Mouse (Mus musculus) kidney, adult 2 months (tissue): ENCODE data around the gene Vipr2. TPM values are rescaled to one million over a fixed set of nuclear protein-coding genes. Genes with fewer than 3 reads are reported as not detected.
A peak's percentile ranks its signal among the peaks of the same experiment; 100 is the strongest.

Experiments
- DNase-seq: peaks from one replicate; pipeline ENCODE4 v3.0.0; 2021
- H3K27ac ChIP-seq: fragments of 200-500 bp; 2 replicates; pipeline ENCODE4 v1.5.1; 2012; ENCODE audit warnings: low read depth, low read length, control low read depth, inconsistent platforms; ENCODE audit not compliant: insufficient read depth
- H3K27me3 ChIP-seq: fragments of 200-500 bp; replicated peaks from 2 replicates; pipeline ENCODE4 v1.6.1; 2012; ENCODE audit warnings: mild to moderate bottlenecking, moderate library complexity, low read length, inconsistent platforms; ENCODE audit not compliant: control insufficient read depth, insufficient read depth
- H3K36me3 ChIP-seq: fragments of 200-500 bp; 2 replicates; pipeline ENCODE4 v1.6.1; 2012; ENCODE audit warnings: mild to moderate bottlenecking, moderate library complexity, low read length, inconsistent platforms; ENCODE audit not compliant: control insufficient read depth, insufficient read depth
- H3K4me1 ChIP-seq: fragments of 200-500 bp; 2 replicates; pipeline ENCODE4 v1.6.1; 2011; ENCODE audit warnings: low read length; ENCODE audit not compliant: control insufficient read depth, insufficient read depth
- H3K4me3 ChIP-seq: fragments of 200-500 bp; 2 replicates; pipeline ENCODE4 v1.5.1; 2011; ENCODE audit warnings: mild to moderate bottlenecking, low read depth, low read length, control low read depth; ENCODE audit not compliant: insufficient read depth
- CTCF ChIP-seq: fragments of 200-500 bp; conservative IDR thresholded peaks from 2 replicates; pipeline ENCODE4 v1.5.1; 2011; ENCODE audit warnings: low read depth, mild to moderate bottlenecking, control low read depth, low read length, moderate library complexity, mixed read lengths; ENCODE audit not compliant: insufficient read depth, insufficient read length
- POLR2A ChIP-seq: fragments of 200-500 bp; IDR thresholded peaks from one replicate; pipeline ENCODE4 v1.6.1; 2011; ENCODE audit warnings: low read depth, low read length, control low read depth
- WGBS: fragments of 180-500 bp; shearing (Covaris S2); methylation state at CpG from one replicate; pipeline ENCODE4 v1.1.7; 2018; 5-methylcytosine and 5-hydroxymethylcytosine counted together
- polyA plus RNA-seq: library from polyadenylated mRNA; depleted of rRNA; stranded (reverse); fragments of >200 nt; gene quantifications from 2 replicates; pipeline ENCODE4 v1.2.3, GENCODE M21; 2012

Gene Vipr2
- polyA plus RNA-seq, 1 experiment, result 0.52 TPM

DNA sequence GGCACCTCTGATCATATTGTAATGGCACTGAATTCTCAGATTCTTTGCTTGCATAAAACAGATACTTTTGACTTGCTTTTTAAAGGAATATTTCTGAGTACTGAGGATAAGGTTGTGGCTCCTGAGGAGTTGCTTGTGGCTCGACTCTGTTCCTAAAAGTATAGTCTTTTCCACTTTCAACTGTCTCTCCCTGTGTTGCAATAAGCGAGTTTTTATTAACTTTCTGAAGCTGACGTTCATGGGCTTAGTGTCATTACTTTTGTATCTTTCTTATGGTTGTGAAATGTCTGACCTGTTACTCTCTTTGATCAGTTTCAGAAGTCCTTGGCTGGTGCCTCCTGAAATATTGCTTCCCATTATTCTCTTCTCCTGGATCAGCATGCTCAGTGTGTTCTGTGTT lies 46.3 kb downstream of the Vipr2 start:
- WGBS, result 76% methylated on average over 3 of the region's 3 CpGs
- TF ChIP-seq POLR2A, result no peak
- no peak for TF ChIP-seq CTCF
- Histone ChIP-seq H3K36me3 (no peaks in the 10 kb centered on the region), H3K4me1 (no peaks in the 10 kb centered on the region), H3K27me3 (no peaks in the 10 kb centered on the region), H3K27ac (no peak overlapping the region), H3K4me3 (no peak overlapping the region)
- no peak for DNase-seq

DNA sequence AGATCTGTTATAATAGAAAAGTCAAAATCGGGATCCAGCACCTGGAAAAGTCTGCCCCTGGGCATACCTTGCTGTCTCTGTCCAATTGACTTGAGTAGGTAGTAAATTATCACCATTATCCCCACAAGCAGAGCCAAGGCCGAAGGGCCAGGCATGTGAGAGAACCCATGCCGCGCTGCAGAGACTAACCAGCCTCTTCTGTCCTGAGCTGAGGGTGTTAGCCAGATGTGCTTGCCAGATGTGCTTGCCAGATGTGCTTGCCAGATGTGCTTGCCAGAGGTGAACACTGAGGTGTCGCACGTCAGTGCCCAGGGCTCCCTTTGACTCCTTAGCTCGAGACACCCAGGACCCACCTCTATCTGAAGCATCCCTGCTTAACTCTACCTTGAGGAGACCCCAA lies 53.4 kb downstream of the Vipr2 start:
- 78% methylated on average over 7 of the region's 7 CpGs for WGBS
- TF ChIP-seq CTCF, result no peak
- no peak for TF ChIP-seq POLR2A
- no peaks in the 10 kb centered on the region for H3K4me1 ChIP-seq
- H3K27ac ChIP-seq, result no peak overlapping the region
- DNase-seq, result no peak
- H3K36me3 ChIP-seq, result no peaks in the 10 kb centered on the region
- no peak overlapping the region for H3K4me3 ChIP-seq
- no peaks in the 10 kb centered on the region for H3K27me3 ChIP-seq

DNA sequence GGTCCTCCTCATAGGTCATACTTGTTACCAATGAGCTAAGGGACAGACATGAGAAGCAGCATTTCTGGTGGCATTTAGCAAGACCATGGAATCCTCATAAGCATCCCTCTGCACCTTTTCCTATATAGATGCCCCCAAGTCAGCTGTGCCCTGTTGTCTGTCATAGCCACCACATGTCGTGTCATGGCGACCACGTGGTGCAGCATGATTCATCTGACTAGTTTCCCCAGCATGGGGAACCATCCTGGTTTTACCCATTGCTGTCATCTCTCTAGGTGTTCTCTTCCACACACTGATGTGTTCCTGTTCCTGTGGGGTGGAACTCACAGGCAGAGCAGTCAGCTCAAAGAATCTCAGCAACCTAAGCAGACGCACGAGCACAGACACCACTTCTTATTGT lies 55.4 kb downstream of the Vipr2 start:
- no peaks in the 10 kb centered on the region for H3K36me3 ChIP-seq
- H3K4me3 ChIP-seq, result no peak overlapping the region
- H3K27ac ChIP-seq, result no peak overlapping the region
- no peaks in the 10 kb centered on the region for H3K27me3 ChIP-seq
- no peak for DNase-seq
- 87% methylated on average over 5 of the region's 5 CpGs for WGBS
- H3K4me1 ChIP-seq, result no peaks in the 10 kb centered on the region
- no peak for TF ChIP-seq CTCF
- TF ChIP-seq POLR2A, result no peak

DNA sequence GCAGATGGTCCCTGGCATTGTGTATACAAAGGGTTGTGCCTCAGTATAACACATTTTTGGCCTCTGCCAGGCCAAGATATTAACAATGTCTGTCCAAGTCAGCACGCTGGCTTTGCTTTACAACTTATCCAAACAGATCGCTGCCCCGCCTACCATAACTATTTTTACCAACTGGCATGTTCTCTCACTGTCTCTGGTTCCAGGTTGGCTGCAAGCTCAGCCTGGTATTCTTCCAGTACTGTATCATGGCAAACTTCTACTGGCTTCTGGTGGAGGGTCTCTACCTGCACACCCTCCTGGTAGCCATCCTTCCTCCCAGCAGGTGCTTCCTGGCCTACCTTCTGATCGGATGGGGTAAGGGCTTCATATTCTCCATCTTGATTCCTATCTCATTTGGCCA lies 58.4 kb downstream of the Vipr2 start:
- H3K4me1 ChIP-seq, result no peaks in the 10 kb centered on the region
- no peak for DNase-seq
- no peaks in the 10 kb centered on the region for H3K36me3 ChIP-seq
- no peaks in the 10 kb centered on the region for H3K27me3 ChIP-seq
- no peak overlapping the region for H3K4me3 ChIP-seq
- no peak overlapping the region for H3K27ac ChIP-seq
- 91% methylated on average over 4 of the region's 4 CpGs for WGBS
- TF ChIP-seq CTCF, result no peak
- no peak for TF ChIP-seq POLR2A

DNA sequence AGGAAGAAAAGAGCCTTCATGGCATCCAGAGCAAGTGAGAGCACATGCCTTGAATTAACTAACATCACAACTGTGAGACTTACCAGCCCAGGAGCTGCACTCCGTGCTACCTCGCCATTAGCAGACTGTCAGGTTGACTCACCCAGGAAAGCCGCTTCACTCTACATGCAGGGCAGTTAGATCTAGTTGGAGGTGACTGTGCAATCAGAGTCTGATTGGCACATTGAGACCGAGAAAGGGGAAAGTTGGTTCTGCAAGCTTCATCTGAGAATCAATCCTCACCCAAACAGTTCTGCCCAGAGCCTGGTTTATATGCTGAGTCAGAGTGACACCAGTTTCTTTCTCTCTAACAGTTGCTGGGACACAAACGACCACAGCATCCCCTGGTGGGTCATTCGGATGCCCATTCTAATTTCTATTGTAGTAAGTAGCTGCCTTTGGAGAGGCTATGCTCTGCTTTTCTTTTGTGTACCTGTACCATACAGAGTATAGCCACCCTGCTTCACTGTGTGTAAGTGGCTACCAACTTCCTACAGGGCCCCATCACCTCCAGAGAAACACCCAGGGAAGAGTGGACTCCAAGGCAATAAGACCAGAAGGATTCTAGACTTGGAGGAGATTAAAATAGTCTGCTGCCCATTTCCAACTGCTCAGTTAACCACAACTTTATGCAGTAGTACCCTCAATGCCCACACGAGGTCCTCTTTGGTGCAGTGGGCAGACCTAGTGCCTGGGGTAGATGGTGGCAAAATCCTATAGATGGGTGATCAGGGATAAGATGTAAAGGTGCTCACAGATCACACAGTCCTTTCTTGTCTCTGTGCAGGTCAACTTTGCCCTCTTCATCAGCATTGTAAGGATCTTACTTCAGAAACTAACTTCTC lies 61.0 kb downstream of the Vipr2 start:
- Histone ChIP-seq H3K4me1 (no peaks in the 10 kb centered on the region), H3K36me3 (no peaks in the 10 kb centered on the region), H3K27ac (no peak overlapping the region), H3K27me3 (no peaks in the 10 kb centered on the region), H3K4me3 (no peak overlapping the region)
- WGBS, result 70% methylated on average over 7 of the region's 7 CpGs
- DNase-seq, result no peak
- TF ChIP-seq POLR2A (no peak), CTCF (0 out of 2 replicates have a peak, but pooled peaks have one; percentile 7)

DNA sequence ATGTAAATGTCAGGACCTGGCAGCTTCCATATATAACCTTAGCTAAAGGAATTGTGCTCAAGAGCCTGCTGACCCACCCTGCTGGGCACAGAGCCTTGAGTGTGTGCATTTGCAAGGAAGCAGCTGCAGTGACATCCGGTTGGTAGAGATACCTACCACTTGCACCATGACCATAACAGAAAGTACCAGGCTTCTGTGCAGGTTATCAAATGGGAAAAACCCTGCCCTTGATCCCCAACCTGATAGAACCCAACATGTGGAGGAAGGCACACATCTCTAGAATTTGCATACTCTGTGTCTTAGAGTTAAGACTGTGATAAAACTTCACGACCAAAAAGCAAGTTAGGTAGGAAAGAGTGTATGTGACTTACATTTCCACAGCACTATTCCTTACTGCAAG lies 63.1 kb downstream of the Vipr2 start:
- 88% methylated on average over 2 of the region's 2 CpGs for WGBS
- DNase-seq, result no peak
- no peak overlapping the region for H3K4me3 ChIP-seq
- H3K4me1 ChIP-seq, result no peaks in the 10 kb centered on the region
- no peaks in the 10 kb centered on the region for H3K27me3 ChIP-seq
- TF ChIP-seq POLR2A (no peak), CTCF (no peak)
- H3K27ac ChIP-seq, result no peak overlapping the region
- no peaks in the 10 kb centered on the region for H3K36me3 ChIP-seq

DNA sequence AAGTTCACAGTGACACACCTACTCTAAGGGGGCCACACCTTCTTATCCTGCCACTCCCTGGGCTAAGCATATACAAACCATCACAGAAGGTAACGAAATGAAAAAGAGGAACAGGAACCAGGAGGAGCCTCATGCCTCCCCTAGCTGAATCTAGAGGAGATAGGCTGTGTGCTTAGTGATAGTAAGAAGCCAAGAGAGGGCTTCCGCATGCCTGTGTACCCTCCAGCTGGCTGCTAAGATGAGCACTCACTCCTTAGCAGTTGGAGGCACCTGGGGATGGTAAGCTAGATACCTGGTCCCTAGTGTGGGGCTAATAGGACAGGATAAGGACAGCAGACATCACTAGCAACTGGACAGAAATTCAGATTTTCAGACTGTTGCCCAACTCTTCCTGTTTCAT lies 64.3 kb downstream of the Vipr2 start:
- no peaks in the 10 kb centered on the region for H3K36me3 ChIP-seq
- 88% methylated on average over 2 of the region's 2 CpGs for WGBS
- H3K4me1 ChIP-seq, result no peaks in the 10 kb centered on the region
- TF ChIP-seq POLR2A (no peak), CTCF (no peak)
- H3K27me3 ChIP-seq, result no peaks in the 10 kb centered on the region
- DNase-seq, result no peak
- H3K27ac ChIP-seq, result no peak overlapping the region
- H3K4me3 ChIP-seq, result no peak overlapping the region
